Mouse (Mus musculus) embryonic facial prominence, embryonic 14.5 days (tissue): ENCODE measurements around the gene Naip6. TPM values are rescaled to one million over a fixed set of nuclear protein-coding genes. Genes with fewer than 3 reads are reported as not detected.
A peak's percentile ranks its signal among the peaks of the same experiment; 100 is the strongest.
"Not testable (repeated sequence)": the region's sequence is repeated elsewhere in the genome, so short reads cannot be mapped to it uniquely, and the experiment has no call there.

ENCODE experiments used
- ATAC-seq: fragments of 200-750 bp; cut with Nextera tagmentation; 2 replicates; pipeline ENCODE4 v1.8.0; 2017; ENCODE audit warnings: low read depth, moderate number of reproducible peaks, moderate TSS enrichment
- DNase-seq: peaks from one replicate; pipeline ENCODE4 v3.0.0-alpha.2; 2015; ENCODE audit warnings: low spot score
- H3K27ac ChIP-seq: fragments of 300-500 bp; sonication (generic); replicated peaks from 2 replicates; pipeline ENCODE4 v1.5.1; 2014; ENCODE audit warnings: low read depth, mild to moderate bottlenecking, low read length, moderate library complexity
- H3K27me3 ChIP-seq: fragments of 300-500 bp; sonication (generic); replicated peaks from 2 replicates; pipeline ENCODE4 v1.6.1; 2014; ENCODE audit warnings: low read length; ENCODE audit not compliant: control insufficient read depth, insufficient read depth
- H3K36me3 ChIP-seq: fragments of 300-500 bp; sonication (generic); 2 replicates; pipeline ENCODE4 v1.6.1; 2014; ENCODE audit warnings: low read length, mixed read lengths; ENCODE audit not compliant: control insufficient read depth, insufficient read depth
- H3K4me1 ChIP-seq: fragments of 300-500 bp; sonication (generic); 2 replicates; pipeline ENCODE4 v1.6.1; 2014; ENCODE audit warnings: antibody characterized with exemption, low read length; ENCODE audit not compliant: control insufficient read depth, insufficient read depth
- H3K4me2 ChIP-seq: fragments of 300-500 bp; sonication (generic); 2 replicates; pipeline ENCODE4 v1.6.1; 2014; ENCODE audit warnings: low read depth, mild to moderate bottlenecking, low read length, moderate library complexity, mixed read lengths
- H3K4me3 ChIP-seq: fragments of 300-500 bp; sonication (generic); 2 replicates; pipeline ENCODE4 v1.5.1; 2014; ENCODE audit warnings: low read depth, mild to moderate bottlenecking, low read length
- H3K9ac ChIP-seq: fragments of 300-500 bp; sonication (generic); 2 replicates; pipeline ENCODE4 v1.6.1; 2014; ENCODE audit warnings: low read depth, mild to moderate bottlenecking, low read length, moderate library complexity, mixed read lengths
- H3K9me3 ChIP-seq: fragments of 300-500 bp; sonication (generic); 2 replicates; pipeline ENCODE4 v1.6.1; 2016; ENCODE audit warnings: low read length; ENCODE audit not compliant: control insufficient read depth
- WGBS: fragments of 180-500 bp; shearing (Covaris S2); extraction: QIAGEN DNeasy Blood & Tissue Kit; methylation state at CpG from one replicate; pipeline ENCODE4 v1.1.7; 2014; 5-methylcytosine and 5-hydroxymethylcytosine counted together
- polyA plus RNA-seq: library from polyadenylated mRNA; unstranded; fragments of >200 nt; fragmentation: Nextera tagmentation; extraction: Ambion mirVana; gene quantifications from 2 replicates; pipeline ENCODE4 v1.2.1, GENCODE M21; 2014

The Naip6 gene
- 0.10 and 0.17 TPM in 2 replicates for polyA plus RNA-seq

DNA sequence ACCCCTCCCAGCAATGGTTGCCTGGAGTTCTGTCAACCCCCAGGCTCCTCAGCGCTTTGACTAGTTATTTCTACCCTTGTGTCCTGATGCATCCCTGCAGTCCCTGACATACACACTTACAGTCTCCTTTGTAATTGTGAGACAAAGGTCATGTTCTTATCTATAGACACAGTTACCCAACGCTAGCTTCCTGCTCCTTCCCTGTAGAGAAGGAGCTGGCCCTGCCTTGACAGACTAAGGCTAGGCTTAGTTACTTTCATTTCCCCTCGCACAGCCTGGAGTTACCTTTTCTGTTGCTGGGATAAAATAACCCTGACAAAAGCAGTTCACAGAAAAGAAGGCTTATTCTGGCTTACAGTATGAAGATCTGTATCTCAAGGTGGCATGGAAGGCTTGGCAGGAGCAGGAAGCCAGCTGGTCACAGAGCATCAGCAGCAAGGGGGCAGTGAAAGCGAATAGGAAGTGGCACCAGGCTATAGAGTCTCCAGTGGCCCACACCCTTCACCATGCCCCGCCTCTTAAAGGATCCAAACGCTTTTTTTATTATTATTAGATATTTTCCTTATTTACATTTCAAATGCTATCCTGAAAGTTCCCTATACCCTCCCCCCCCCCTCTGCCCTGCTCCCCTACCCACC lies at the start of gene Naip6:
Gene Naip6 (minus strand): TSS at position 419 of the 638 bp plus-strand sequence.
- 67% methylated on average over 5 of the region's 6 CpGs for WGBS
- not testable (repeated sequence) for H3K9ac ChIP-seq, DNase-seq, ATAC-seq, H3K4me3 ChIP-seq, H3K27ac ChIP-seq, H3K4me1 ChIP-seq, H3K36me3 ChIP-seq, H3K27me3 ChIP-seq, H3K9me3 ChIP-seq, H3K4me2 ChIP-seq

DNA sequence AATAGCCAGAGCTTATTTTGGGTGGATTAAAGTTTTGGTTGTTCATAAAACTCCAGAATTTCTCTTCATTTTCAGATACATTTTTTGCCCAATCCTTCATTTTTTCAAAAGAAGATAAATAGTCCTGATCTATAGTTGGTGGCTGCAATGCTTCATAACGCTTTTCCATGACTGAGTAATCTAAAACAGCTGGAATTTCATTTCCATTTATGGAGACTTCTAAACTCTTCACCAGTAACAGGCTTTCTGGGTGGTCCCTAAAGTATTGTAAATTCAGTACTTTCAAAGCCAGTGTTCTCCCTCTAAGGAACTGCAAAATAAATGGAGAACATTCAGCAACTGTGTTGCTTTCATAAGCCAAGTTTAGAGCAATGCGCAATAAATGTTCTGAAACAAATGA lies 34.8 kb upstream of the Naip6 start:
- DNase-seq, result peak; percentile 8
- ATAC-seq, H3K27ac ChIP-seq: not testable (repeated sequence)

GRCm38 (mm10) chr13:100349510-100350173 lies 32.2 kb upstream of the Naip6 start:
- H3K36me3 ChIP-seq, H3K4me1 ChIP-seq, H3K9me3 ChIP-seq, DNase-seq, H3K4me3 ChIP-seq, H3K4me2 ChIP-seq, ATAC-seq, H3K27me3 ChIP-seq, H3K9ac ChIP-seq, H3K27ac ChIP-seq: not testable (repeated sequence)
- 53% methylated on average over 1 of the region's 2 CpGs for WGBS

More for the DNA sequence above, 34.8 kb upstream of the Naip6 start:
- not testable (repeated sequence) for H3K4me2 ChIP-seq, H3K9me3 ChIP-seq, H3K9ac ChIP-seq, H3K27me3 ChIP-seq, H3K4me1 ChIP-seq, H3K4me3 ChIP-seq, H3K36me3 ChIP-seq
- WGBS, result 58% methylated on average over 2 of the region's 2 CpGs

DNA sequence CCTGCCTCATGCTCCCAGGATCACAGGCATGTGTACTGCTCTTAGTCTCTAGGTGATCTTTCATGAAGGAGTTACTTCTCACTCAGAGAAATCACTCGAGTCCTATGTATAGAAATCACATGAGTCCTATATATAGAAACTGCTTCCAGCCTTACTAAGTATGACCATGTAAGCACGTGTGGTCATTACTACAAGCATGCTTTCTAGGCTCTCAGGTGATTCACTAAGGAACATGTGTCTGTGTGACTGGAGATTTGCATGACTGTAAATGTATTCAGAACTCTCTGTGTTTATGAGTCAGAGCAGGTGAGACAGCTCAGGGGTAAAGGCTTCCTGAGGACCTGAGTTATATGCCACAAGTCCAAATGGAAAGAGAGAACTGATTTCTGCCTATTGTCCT lies 24.3 kb upstream of the Naip6 start:
- WGBS, result 74% methylated on average over 2 of the region's 2 CpGs
- H3K4me1 ChIP-seq, result no peaks in the 10 kb centered on the region
- no peak for ATAC-seq
- H3K9ac ChIP-seq, result no peak overlapping the region
- H3K9me3 ChIP-seq, result no peaks in the 10 kb centered on the region
- H3K27me3 ChIP-seq, result no peaks in the 10 kb centered on the region
- no peak for DNase-seq
- H3K36me3 ChIP-seq, result no peaks in the 10 kb centered on the region
- no peak overlapping the region for H3K4me3 ChIP-seq
- no peak overlapping the region for H3K4me2 ChIP-seq
- H3K27ac ChIP-seq, result no peak overlapping the region

DNA sequence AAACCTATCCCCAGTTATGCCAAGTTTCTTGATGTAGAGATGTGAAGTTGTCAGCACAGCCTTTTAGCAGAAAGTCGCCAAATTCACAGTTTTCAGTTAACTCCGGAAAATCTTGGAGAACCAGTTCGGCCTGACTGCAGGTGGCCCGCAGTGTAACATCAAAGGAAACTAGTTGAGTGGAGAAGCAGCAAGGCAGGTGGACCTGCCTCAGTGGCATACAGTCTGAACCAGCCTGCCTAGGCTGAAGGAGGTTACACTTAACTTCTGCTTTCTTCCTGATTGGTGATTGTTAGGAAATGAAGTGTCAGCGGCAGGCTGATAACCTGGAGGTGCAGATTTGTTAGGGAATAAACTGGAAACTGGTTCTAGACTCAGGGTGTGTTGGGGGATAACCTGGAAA lies 14.3 kb upstream of the Naip6 start:
- H3K27ac ChIP-seq, H3K27me3 ChIP-seq, H3K4me1 ChIP-seq, H3K9ac ChIP-seq, H3K36me3 ChIP-seq, H3K4me3 ChIP-seq, ATAC-seq, H3K9me3 ChIP-seq, H3K4me2 ChIP-seq: not testable (repeated sequence)
- WGBS, result 34% methylated on average over 5 of the region's 5 CpGs
- DNase-seq, result peak; percentile 17

- WGBS, result 24% methylated on average over 1 of the region's 1 CpGs
Measured at GRCm38 (mm10) chr13:100328899-100329298, 11.4 kb upstream of the Naip6 start.

DNA sequence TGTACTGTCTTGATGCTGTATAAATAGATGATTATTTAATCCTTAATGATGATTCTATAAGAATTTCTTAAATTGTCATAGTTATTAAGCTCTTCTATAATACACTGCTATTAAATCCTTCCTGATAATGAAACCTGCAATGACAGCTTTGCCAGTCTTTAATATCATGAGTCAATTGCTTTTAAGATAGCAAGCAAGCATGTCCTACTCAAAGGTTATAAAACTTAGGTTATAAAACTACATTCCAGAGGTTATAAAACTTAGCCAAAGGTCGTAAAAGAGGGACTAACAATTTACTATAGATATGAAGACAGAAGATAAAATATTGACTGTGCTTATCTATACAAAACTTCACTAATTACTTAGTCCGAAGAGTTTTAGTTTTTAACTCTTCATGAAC lies 10.6 kb upstream of the Naip6 start:
- not testable (repeated sequence) for H3K4me3 ChIP-seq, H3K4me1 ChIP-seq, H3K9me3 ChIP-seq, H3K9ac ChIP-seq, DNase-seq, H3K27me3 ChIP-seq, ATAC-seq, H3K27ac ChIP-seq, H3K36me3 ChIP-seq, H3K4me2 ChIP-seq
- WGBS, result 72% methylated on average over 2 of the region's 2 CpGs

More at GRCm38 (mm10) chr13:100328899-100329298, 11.4 kb upstream of the Naip6 start:
- not testable (repeated sequence) for H3K36me3 ChIP-seq, H3K9me3 ChIP-seq, H3K9ac ChIP-seq, H3K4me1 ChIP-seq, H3K4me2 ChIP-seq, H3K27me3 ChIP-seq, H3K4me3 ChIP-seq, H3K27ac ChIP-seq, DNase-seq, ATAC-seq

DNA sequence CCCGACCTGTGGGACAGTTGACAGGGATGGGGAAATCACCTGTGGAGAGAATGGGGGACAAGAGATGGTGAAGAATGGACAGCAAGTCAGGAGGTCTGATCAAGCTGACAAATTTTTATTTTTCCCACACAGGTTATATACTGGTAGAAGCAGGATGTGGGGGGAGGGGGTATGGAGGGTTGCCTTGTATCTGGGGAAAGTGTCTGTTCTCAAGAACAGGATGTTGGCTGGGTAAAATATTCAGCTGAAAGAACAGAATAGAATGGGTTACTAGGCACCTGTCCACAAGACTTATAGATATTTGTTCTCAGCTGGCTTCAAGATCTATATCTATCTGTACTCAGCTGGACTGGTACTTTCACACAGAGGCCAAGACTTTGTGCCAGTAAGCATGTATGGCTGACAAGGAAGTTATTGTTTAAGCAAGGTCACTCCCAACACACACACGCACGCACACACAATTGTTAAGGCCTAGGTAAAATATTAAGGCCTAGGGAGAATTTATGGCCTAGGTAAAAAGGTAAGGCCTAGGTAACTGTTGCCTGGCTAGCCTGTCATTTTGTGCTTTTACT lies 4.9 kb upstream of the Naip6 start:
- not testable (repeated sequence) for ATAC-seq, DNase-seq, H3K9ac ChIP-seq, H3K27ac ChIP-seq, H3K4me2 ChIP-seq, H3K4me1 ChIP-seq, H3K4me3 ChIP-seq, H3K27me3 ChIP-seq, H3K36me3 ChIP-seq, H3K9me3 ChIP-seq
- 95% methylated on average over 3 of the region's 3 CpGs for WGBS
